Mouse (Mus musculus): ENCODE results near the gene Galnt15.

DNA sequence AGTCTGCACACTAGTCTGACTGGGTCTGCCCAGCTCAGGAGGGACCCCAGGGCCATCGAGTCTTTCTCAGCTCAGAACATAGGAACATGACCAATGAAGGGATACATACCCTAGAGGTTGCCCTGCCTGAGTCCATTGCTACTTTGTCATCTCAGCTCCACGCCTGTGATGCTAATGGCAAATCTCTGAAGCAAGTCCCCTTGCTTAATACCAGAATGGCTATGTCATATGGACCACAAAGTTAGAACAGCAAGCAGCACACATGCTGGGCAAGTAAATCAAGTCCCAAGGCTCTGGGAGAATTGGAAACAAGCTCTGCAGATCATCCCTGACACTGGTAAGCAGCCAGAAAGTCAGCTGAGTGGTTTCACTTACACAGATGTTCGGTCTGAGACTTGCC, 70.2 kb downstream of the Galnt15 start:
- no peak for TF ChIP-seq CTCF (IDR thresholded peaks at IDR 0.05; ENCODE audit: control insufficient read depth, insufficient read depth, insufficient replicate concordance, low read depth, low read length)
- TF ChIP-seq POLR2A (IDR thresholded peaks at IDR 0.05; ENCODE audit: control insufficient read depth, low read depth, low read length) = no peak

Data from testis, adult 2 months (tissue).